Mouse (Mus musculus) heart, postnatal 0 days (tissue): ENCODE data around the gene Dok5. TPM values are rescaled to one million over a fixed set of nuclear protein-coding genes. Genes with fewer than 3 reads are reported as not detected.

Experiments
- ATAC-seq: fragments of 200-750 bp; cut with Nextera tagmentation; 2 replicates; pipeline ENCODE4 v1.8.0; 2017; ENCODE audit warnings: low read depth, moderate number of reproducible peaks, moderate library complexity; ENCODE audit not compliant: insufficient read depth
- DNase-seq: peaks from one replicate; pipeline ENCODE4 v3.0.0-alpha.2; 2016; ENCODE audit warnings: low spot score
- H3K27ac ChIP-seq: fragments of 300-500 bp; sonication (generic); 2 replicates; pipeline ENCODE4 v1.5.1; 2014; ENCODE audit warnings: low read depth, mild to moderate bottlenecking
- H3K27me3 ChIP-seq: fragments of 300-500 bp; sonication (generic); 2 replicates; pipeline ENCODE4 v1.6.1; 2014; ENCODE audit warnings: low read length, mixed read lengths; ENCODE audit not compliant: control insufficient read depth, insufficient read depth
- H3K36me3 ChIP-seq: fragments of 300-500 bp; sonication (generic); replicated peaks from 2 replicates; pipeline ENCODE4 v1.6.1; 2014; ENCODE audit warnings: low read length, mixed read lengths; ENCODE audit not compliant: control insufficient read depth, insufficient read depth
- H3K4me1 ChIP-seq: fragments of 300-500 bp; sonication (generic); 2 replicates; pipeline ENCODE4 v1.6.1; 2014; ENCODE audit warnings: antibody characterized with exemption; ENCODE audit not compliant: control insufficient read depth, insufficient read depth
- H3K4me2 ChIP-seq: fragments of 300-500 bp; sonication (generic); 2 replicates; pipeline ENCODE4 v1.6.1; 2014; ENCODE audit warnings: low read depth, mild to moderate bottlenecking, low read length, moderate library complexity
- H3K4me3 ChIP-seq: fragments of 300-500 bp; sonication (generic); 2 replicates; pipeline ENCODE4 v1.5.1; 2014; ENCODE audit warnings: low read depth, low read length
- H3K9ac ChIP-seq: fragments of 300-500 bp; sonication (generic); replicated peaks from 2 replicates; pipeline ENCODE4 v1.6.1; 2014; ENCODE audit warnings: low read depth, low read length, mixed read lengths
- H3K9me3 ChIP-seq: fragments of 300-500 bp; sonication (generic); replicated peaks from 2 replicates; pipeline ENCODE4 v1.6.1; 2016; ENCODE audit warnings: low read length; ENCODE audit not compliant: control insufficient read depth
- CTCF ChIP-seq: IDR thresholded peaks from 2 replicates; pipeline ENCODE4 v1.5.1; 2016; ENCODE audit warnings: antibody characterized with exemption, control low read depth, low read depth
- EP300 ChIP-seq: IDR thresholded peaks from 2 replicates; pipeline ENCODE4 v1.6.1; 2016; ENCODE audit warnings: antibody characterized with exemption, low read depth
- WGBS: fragments of 180-500 bp; shearing (Covaris S2); extraction: QIAGEN DNeasy Blood & Tissue Kit; methylation state at CpG from one replicate; pipeline ENCODE4 v1.1.7; 2014; 5-methylcytosine and 5-hydroxymethylcytosine counted together
- polyA plus RNA-seq: library from polyadenylated mRNA; unstranded; fragments of >200 nt; fragmentation: Nextera tagmentation; extraction: Ambion mirVana; gene quantifications from 2 replicates; pipeline ENCODE4 v1.2.1, GENCODE M21; 2015
- total RNA-seq: library from RNA; depleted of rRNA; stranded (reverse); fragments of >200 nt; gene quantifications from 2 replicates; pipeline ENCODE4 v1.2.3, GENCODE M21; 2014; ENCODE audit warnings: low replicate concordance

Gene Dok5
- total and polyA plus RNA-seq, 2 experiments from 2014 or later, result 1.4 TPM; not detected in 1

GRCm38 (mm10) chr2:170826821-170827441 is 95.3 kb downstream of the Dok5 start:
- Histone ChIP-seq H3K4me3 (no peak overlapping the region), H3K9ac (no peak overlapping the region), H3K27me3 (no peaks in the 10 kb centered on the region), H3K9me3 (no peaks in the 10 kb centered on the region), H3K4me2 (peak overlapping the region; percentile 33), H3K27ac (no peak overlapping the region), H3K36me3 (no peaks in the 10 kb centered on the region), H3K4me1 (no peaks in the 10 kb centered on the region)
- 0 out of 2 replicates have a peak, but pooled peaks have one; percentile 36 for ATAC-seq
- TF ChIP-seq CTCF (no peak), EP300 (no peak)
- WGBS, result 60% methylated on average over 17 of the region's 17 CpGs
- DNase-seq, result no peak

- Histone ChIP-seq H3K4me3 (no peak overlapping the region), H3K9me3 (no peaks in the 10 kb centered on the region), H3K4me1 (no peaks in the 10 kb centered on the region), H3K27me3 (no peaks in the 10 kb centered on the region), H3K9ac (no peak overlapping the region), H3K4me2 (no peak overlapping the region), H3K36me3 (no peaks in the 10 kb centered on the region), H3K27ac (no peak overlapping the region)
- WGBS, result 60% methylated on average over 7 of the region's 7 CpGs
- ATAC-seq (no peak), DNase-seq (no peak)
- no peak for TF ChIP-seq EP300
- TF ChIP-seq CTCF, result no peak
Observed at GRCm38 (mm10) chr2:170828757-170829156, 97.2 kb downstream of the Dok5 start.

DNA sequence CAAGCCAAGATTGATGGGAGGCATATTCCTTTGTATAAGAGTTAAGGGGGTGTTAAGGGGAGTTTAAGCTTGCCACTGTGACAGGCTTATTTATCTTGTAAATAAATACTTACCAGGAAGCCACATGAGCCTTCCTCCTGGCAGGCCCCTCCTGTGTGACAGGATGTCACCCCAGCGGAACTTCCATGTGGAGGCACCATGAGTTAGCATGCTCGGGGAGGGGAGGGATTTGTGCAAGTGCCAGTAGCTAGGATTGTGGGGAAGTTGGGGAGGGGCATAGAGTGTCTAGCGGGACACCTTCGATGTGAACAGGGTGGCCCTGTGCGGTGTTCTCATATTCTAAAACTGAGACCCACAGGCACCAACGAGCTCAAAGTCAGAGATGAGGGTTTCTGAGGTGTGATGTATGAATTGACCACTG is 97.6 kb downstream of the Dok5 start:
- no peak overlapping the region for H3K9ac ChIP-seq
- no peak overlapping the region for H3K4me2 ChIP-seq
- no peak overlapping the region for H3K4me3 ChIP-seq
- 69% methylated on average over 6 of the region's 6 CpGs for WGBS
- DNase-seq (no peak), ATAC-seq (no peak)
- no peaks in the 10 kb centered on the region for H3K9me3 ChIP-seq
- no peaks in the 10 kb centered on the region for H3K27me3 ChIP-seq
- no peak overlapping the region for H3K27ac ChIP-seq
- no peak for TF ChIP-seq EP300
- TF ChIP-seq CTCF, result no peak
- no peaks in the 10 kb centered on the region for H3K4me1 ChIP-seq
- H3K36me3 ChIP-seq, result no peaks in the 10 kb centered on the region

DNA sequence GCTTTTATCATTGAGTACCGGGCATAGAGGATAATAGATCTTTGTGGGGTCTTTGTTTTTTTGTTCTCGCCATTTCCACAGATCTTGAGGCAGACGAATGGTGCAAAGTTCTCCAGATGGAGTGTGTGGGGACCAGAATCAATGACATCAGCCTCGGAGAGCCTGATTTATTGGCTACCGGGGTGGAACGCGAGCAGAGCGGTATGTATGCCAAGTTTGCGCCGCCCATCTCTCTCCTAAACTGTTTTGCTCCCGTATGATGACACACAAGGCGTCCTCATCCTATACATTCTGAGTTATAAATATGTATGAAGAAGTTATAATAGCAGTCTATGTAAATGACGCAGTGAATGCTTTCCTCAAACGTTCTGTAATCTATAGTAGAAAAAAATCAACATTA is 98.4 kb downstream of the Dok5 start:
- no peaks in the 10 kb centered on the region for H3K9me3 ChIP-seq
- ATAC-seq (no peak), DNase-seq (no peak)
- H3K36me3 ChIP-seq, result no peaks in the 10 kb centered on the region
- no peak overlapping the region for H3K27ac ChIP-seq
- H3K4me2 ChIP-seq, result no peak overlapping the region
- TF ChIP-seq EP300 (no peak), CTCF (no peak)
- H3K9ac ChIP-seq, result no peak overlapping the region
- no peak overlapping the region for H3K4me3 ChIP-seq
- H3K4me1 ChIP-seq, result no peaks in the 10 kb centered on the region
- 89% methylated on average over 14 of the region's 14 CpGs for WGBS
- no peaks in the 10 kb centered on the region for H3K27me3 ChIP-seq

DNA sequence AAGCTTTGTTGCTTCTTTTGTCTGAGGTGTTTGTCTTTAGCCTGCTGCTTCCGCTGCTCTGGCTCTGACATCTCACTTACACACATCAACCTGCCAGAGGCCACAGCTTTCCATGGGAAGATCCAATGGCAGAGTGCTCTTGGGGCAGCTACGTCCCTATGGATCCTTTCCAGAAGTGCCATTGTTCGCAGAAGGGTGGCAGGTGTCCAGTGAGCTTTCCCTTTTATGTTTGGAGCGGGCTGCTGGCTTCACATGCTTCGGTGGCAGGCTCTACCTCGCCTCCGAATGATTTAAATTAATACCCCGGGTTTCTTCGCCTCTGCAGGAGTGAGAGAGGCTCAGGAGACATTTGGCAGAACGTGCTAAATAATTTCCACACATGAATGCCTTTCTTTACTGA is 105.3 kb downstream of the Dok5 start:
- Histone ChIP-seq H3K4me3 (no peak overlapping the region), H3K4me1 (peaks cover 7% of the 10 kb centered on the region; the same call in 1 of the 2 replicates), H3K4me2 (peak overlapping the region; percentile 34; the same call in 1 of the 2 replicates), H3K27me3 (no peaks in the 10 kb centered on the region), H3K9me3 (no peaks in the 10 kb centered on the region), H3K36me3 (no peaks in the 10 kb centered on the region), H3K27ac (no peak overlapping the region), H3K9ac (no peak overlapping the region)
- TF ChIP-seq CTCF, result peak; percentile 13; the same call in 1 of the 2 replicates
- no peak for TF ChIP-seq EP300
- ATAC-seq (peak; percentile 33; the same call in 1 of the 2 replicates), DNase-seq (peak; percentile 25)
- WGBS, result 44% methylated on average over 10 of the region's 10 CpGs

DNA sequence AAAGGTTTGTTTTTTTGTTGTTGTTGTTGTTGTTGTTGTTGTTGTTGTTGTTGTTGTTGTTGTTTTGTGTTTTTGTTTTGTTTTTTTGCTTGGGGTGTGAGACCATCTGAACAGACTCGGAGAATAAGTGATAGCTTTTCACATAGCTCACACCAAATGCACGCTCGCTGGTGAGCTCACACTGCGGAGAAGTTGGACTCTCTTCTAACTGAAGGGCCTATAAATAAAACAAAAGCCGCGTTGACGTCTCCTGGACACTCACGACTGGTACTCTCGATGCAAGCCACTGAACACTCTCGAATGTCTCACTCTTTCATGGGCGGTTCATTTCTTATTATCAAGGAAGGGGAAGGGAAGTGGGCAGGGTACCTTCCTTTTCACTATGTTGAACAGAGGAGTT is 105.8 kb downstream of the Dok5 start:
- TF ChIP-seq EP300 (no peak), CTCF (no peak)
- Histone ChIP-seq H3K4me3 (no peak overlapping the region), H3K9me3 (no peaks in the 10 kb centered on the region), H3K27me3 (no peaks in the 10 kb centered on the region), H3K36me3 (no peaks in the 10 kb centered on the region), H3K4me2 (0 out of 2 replicates have a peak overlapping the region, but pooled peaks have one; percentile 34), H3K27ac (no peak overlapping the region), H3K9ac (no peak overlapping the region), H3K4me1 (peaks cover 7% of the 10 kb centered on the region; the same call in 1 of the 2 replicates)
- no peak for DNase-seq
- 31% methylated on average over 11 of the region's 11 CpGs for WGBS
- no peak for ATAC-seq
